Mouse (Mus musculus): ENCODE measurements around the gene Zfp944. TPM values are rescaled to one million over a fixed set of nuclear protein-coding genes. Genes with fewer than 3 reads are reported as not detected.
"Not testable (repeated sequence)": the region's sequence is repeated elsewhere in the genome, so short reads cannot be mapped to it uniquely, and the experiment has no call there.

Gene Zfp944
- total RNA-seq (2021) = 1 to 10 TPM; 4.6 to 4.9 TPM
- long read RNA-seq, experiment 1, transcript Zfp944-201 (6 exons, 2,784 nt) = major isoform, 7 of 17 reads
- long read RNA-seq, experiment 1, partial matches to known transcripts = 2 of 17 reads
- long read RNA-seq, experiment 1, other reads (novel, unspliced or antisense) = 8 of 17 reads
- long read RNA-seq, experiment 2, transcript Zfp944-201 (6 exons, 2,784 nt) = major isoform, 5 of 9 reads
- long read RNA-seq, experiment 2, partial matches to known transcripts = 2 of 9 reads
- long read RNA-seq, experiment 2, other reads (novel, unspliced or antisense) = 2 of 9 reads

- DNase-seq = peak; percentile 44 to 59
- intact Hi-C loops (cut with DNase I) = loop anchor here (10.0 kb wide), 1 partner anchor 396 kb away; the partner anchor contains the start of genes Zfp942 and Zfp943
Measured at GRCm38 (mm10) chr17:22361101-22361781, at the start of gene Zfp944, which contains the start of gene Zfp758. Gene Zfp944 (minus strand): TSS chr17:22361400. Gene Zfp758 (plus strand): TSS chr17:22361453.

GRCm38 (mm10) chr17:22410756-22411155 is 49.6 kb upstream of the Zfp944 start:
- intact Hi-C loops (cut with DNase I) = loop anchor here (2.0 to 10.0 kb wide), 3 partner anchors 58 to 328 kb away; partner anchors contain the start of gene Zfp947
- DNase-seq = peak; percentile 16 to 30

- intact Hi-C loops (cut with DNase I) = loop anchor here (10.0 kb wide), 1 partner anchor 399 kb away; the partner anchor contains the start of genes Zfp942 and Zfp943
- no peak for DNase-seq
Measured at GRCm38 (mm10) chr17:22363895-22364294, 2.7 kb upstream of the Zfp944 start.

GRCm38 (mm10) chr17:22360572-22360971 is 628 bp downstream of the Zfp944 start:
- DNase-seq = no peak
- intact Hi-C loops (cut with DNase I) = loop anchor here (10.0 kb wide), 1 partner anchor 396 kb away; the partner anchor contains the start of genes Zfp942 and Zfp943

GRCm38 (mm10) chr17:22352794-22353193 is 8.4 kb downstream of the Zfp944 start:
- peak; percentile 17 to 52 for DNase-seq
- intact Hi-C loops (cut with DNase I) = loop anchor here (2.0 to 10.0 kb wide), 2 partner anchors 58 to 842 kb away; partner anchors contain the start of gene Zfp40

- DNase-seq = not testable (repeated sequence)
- intact Hi-C loops (cut with DNase I) = loop anchor here (5.0 kb wide), 1 partner anchor 88 kb away; the partner anchor contains the start of gene Zfp994
Measured at GRCm38 (mm10) chr17:22315247-22315646, 46.0 kb downstream of the Zfp944 start.

GRCm38 (mm10) chr17:22314730-22315226 is 46.4 kb downstream of the Zfp944 start, which contains the start of gene CT030661.1:
Gene CT030661.1 (minus strand): TSS chr17:22314837.
- intact Hi-C loops (cut with DNase I) = loop anchor here (5.0 kb wide), 1 partner anchor 87 kb away; the partner anchor contains the start of gene Zfp994

GRCm38 (mm10) chr17:22314219-22314618 is 47.0 kb downstream of the Zfp944 start:
- DNase-seq = peak in 1 of 2 experiments; percentile 7
- intact Hi-C loops (cut with DNase I) = not testable (repeated sequence)

More at GRCm38 (mm10) chr17:22314730-22315226, 46.4 kb downstream of the Zfp944 start, which contains the start of gene CT030661.1:
- peak; percentile 85 to 90 for DNase-seq

Other genes starting within 250 kb of the Zfp944 start
- 1 to 10 TPM in 1 of 2 experiments, under 1 TPM in 1; 0.88 to 1.0 TPM for gene Zfp947, start 195.2 kb downstream of the Zfp944 start, total RNA-seq (2021)
- 1 to 10 TPM; 2.2 to 2.5 TPM for gene Zfp994, start 135.8 kb downstream of the Zfp944 start, total RNA-seq (2021)
- gene CT030661.1, start 46.6 kb downstream of the Zfp944 start, total RNA-seq (2021) = 1 to 10 TPM; 6.5 to 7.0 TPM
- 1 to 10 TPM; 7.5 to 8.3 TPM for gene Zfp758, start 53 bp upstream of the Zfp944 start, total RNA-seq (2021)
- 1 to 10 TPM; 3.3 to 3.8 TPM for gene Zfp946, start 62.8 kb upstream of the Zfp944 start, total RNA-seq (2021)
- gene Vmn2r111, start 212.1 kb upstream of the Zfp944 start, total RNA-seq (2021) = not detected
- not detected for gene Vmn2r112, start 239.6 kb upstream of the Zfp944 start, total RNA-seq (2021)